Mouse (Mus musculus): ENCODE data around the gene Olfr1373.

The Olfr1373 gene

GRCm38 (mm10) chr11:52105503-52105902 lies 39.8 kb downstream of the Olfr1373 start:
- no peak for DNase-seq

- no peak for DNase-seq
These were observed 42.4 kb downstream of the Olfr1373 start for GRCm38 (mm10) chr11:52102977-52103376.

GRCm38 (mm10) chr11:52099771-52100219 lies 45.5 kb downstream of the Olfr1373 start:
- no peak for DNase-seq

GRCm38 (mm10) chr11:52099031-52099761 lies 46.1 kb downstream of the Olfr1373 start:
- DNase-seq = peak; percentile 84

- peak; percentile 97 for DNase-seq
These were observed 46.9 kb downstream of the Olfr1373 start, which contains the start of gene Ppp2ca for GRCm38 (mm10) chr11:52098398-52098946. TSS of gene Ppp2ca (plus strand) at chr11:52098681.

GRCm38 (mm10) chr11:52097596-52097995 lies 47.7 kb downstream of the Olfr1373 start:
- no peak for DNase-seq

GRCm38 (mm10) chr11:52097016-52097415 lies 48.3 kb downstream of the Olfr1373 start:
- no peak for DNase-seq
